Mouse (Mus musculus) heart, adult 8-10 months (tissue): ENCODE measurements around the gene Bbx. TPM values are rescaled to one million over a fixed set of nuclear protein-coding genes. Genes with fewer than 3 reads are reported as not detected.

ENCODE experiments used
- DNase-seq: peaks from one replicate; pipeline ENCODE4 v3.0.0; 2022; ENCODE audit warnings: low spot score
- total RNA-seq, 4 experiments: library from RNA; stranded (reverse); gene quantifications; 2 replicates each; pipeline ENCODE4 v1.2.4; 2022

Gene Bbx
- total RNA-seq, 4 experiments from 2014 or later = 13.5 to 17.4 (median 15.8) TPM

DNA sequence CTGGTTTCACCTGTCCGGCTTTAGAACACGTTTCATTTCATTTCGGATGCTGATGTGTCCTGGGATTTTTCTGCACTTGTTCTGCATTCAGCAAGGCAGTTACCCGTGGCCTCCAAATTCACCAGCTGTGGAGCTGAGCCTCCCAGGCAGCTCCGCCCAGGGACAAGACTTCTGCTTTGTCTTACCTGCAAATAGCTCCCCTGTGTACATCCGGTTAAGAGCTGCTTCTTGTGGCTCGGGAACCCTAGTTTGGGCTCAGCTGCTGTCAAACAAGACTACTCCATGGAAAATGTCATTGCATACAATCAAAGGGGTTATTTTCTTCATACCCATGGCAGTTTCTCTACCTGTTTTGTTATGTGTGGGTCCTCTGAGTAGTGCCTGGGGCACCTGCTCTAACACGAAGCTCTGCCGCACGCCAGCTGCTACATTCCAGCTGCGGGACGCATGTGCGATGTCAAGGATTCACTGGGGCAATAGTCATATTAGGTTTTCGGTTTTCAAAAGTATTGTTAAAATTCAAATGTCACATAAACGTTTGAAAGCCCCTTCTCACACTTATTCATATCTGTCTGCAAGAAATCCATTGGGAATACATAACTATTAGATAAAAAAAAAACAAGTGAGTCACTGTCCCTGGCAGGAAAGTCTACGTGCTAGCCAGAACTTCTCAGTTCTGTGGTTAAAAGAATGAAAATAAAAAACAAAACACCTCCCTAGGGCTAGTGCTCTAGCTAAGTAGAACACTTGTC, 264.8 kb downstream of the Bbx start:
- DNase-seq = peak; percentile 3

DNA sequence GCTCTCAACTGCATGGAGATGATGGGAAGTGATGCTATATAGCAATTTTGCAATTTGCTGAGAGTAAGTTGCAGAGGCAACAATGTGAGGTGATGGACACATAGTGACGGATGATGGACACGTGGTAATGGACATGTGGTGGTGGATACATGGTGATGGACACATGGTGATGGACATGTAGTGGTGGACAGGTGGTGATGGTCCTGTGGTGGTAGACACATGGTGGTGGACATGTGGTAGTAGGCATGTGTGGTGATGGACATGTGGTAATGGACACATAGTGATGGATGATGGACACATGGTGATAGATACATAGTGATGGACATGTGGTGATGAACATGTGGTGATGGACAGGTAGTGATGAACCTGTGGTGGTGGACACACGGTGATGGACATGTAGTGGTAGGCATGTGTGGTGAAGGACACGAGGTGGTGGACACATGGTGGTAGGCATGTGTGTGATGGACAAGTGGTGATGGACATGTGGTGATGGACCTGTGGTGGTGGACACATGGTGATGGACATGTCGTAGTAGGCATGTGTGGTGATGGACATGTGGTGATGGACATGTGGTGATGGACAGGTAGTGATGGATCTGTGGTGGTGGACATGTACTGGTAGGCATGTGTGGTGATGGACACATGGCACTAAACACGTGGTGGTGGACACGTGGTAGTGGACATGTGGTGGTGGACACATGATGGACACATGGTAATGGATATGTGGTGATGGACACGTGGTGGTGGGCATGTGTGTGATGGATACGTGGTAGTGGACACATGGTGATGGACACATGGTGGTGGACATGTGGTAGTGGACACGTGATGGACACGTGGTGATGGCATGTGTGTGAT, 271.5 kb downstream of the Bbx start:
- no peak for DNase-seq

DNA sequence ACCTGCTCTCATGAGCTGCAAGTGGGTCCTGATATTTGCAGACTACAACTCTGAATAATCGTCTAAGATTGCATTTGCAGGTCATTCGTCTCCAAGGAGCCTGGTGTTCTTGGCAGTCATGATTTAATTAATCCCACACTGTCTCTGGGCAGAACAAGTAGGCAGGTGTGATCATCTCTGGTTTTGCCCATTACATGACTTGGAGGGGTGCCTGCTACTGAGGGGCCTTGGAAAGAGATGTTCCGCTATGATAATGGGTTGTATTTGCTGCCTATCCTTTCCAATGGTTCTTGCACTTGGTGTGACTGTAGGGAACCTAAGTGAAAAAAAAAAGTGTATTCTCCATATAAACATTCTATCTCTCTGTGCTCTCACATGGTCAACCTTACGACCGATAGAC, 273.6 kb downstream of the Bbx start:
- no peak for DNase-seq

DNA sequence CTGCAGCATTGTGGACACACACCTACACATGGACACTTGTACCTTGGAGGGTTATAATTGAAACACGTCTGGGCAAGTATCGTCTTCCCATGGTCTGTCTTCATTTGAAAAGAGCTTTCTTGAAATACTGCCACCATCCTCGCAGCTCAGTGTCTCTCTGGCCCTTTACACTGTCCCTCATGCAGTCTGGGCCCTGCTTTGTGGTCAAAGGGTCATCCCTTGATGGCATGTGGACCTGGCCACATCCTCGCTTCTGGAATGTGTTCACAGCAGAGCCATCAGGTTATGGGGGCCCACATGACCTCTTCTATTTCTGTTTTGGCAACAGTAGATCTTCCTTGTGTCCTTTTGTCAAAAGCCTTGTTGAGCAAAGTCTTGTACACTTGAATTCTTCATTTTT, 282.6 kb downstream of the Bbx start:
- no peak for DNase-seq

DNA sequence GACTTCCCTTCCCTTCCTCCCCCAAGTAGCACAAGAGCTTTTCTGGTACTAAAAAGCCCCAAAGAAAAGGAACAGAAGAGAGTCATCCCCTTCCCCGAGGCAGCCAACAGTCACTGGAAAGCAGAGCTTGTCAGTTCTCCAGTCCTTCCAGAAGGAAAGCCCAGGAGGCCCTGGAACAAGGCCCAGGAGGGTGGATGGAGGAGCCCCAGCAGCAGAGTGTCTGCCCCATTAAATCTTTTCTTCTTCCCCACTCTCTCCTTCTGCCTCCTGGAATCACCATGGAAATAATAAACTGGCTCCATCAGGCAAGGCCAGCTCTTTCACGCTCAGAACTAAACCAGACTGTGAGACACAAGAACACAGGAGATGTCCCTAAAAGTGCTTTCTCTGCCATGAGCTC, 284.3 kb downstream of the Bbx start:
- DNase-seq = no peak

Other genes with a start within 250 kb of the Bbx start
- gene Ccdc54, start 158.8 kb upstream of the Bbx start, total RNA-seq = not detected